Mouse (Mus musculus): ENCODE results near the gene Dmgdh. TPM values are rescaled to one million over a fixed set of nuclear protein-coding genes. Genes with fewer than 3 reads are reported as not detected.

The Dmgdh gene
- total and polyA plus RNA-seq, 3 experiments = not detected

- no peak overlapping the region for H3K27ac ChIP-seq (ENCODE audit: control insufficient read depth, low read depth, low read length)
- H3K4me3 ChIP-seq (ENCODE audit: control insufficient read depth in 1 of 2, insufficient read depth in 1 of 2, low read depth in 2 of 2, low read length in 2 of 2) = no peak overlapping the region
- no peaks in the 10 kb centered on the region for H3K79me2 ChIP-seq (ENCODE audit: control insufficient read depth, insufficient read depth, low read length, poor library complexity)
- no peaks in the 10 kb centered on the region for H3K4me1 ChIP-seq (ENCODE audit: control insufficient read depth in 1 of 2, insufficient read depth in 2 of 2, low read length in 2 of 2)
- TF ChIP-seq KAT2A (conservative IDR thresholded peaks at IDR 0.05; ENCODE audit: low read depth, low read length) (no peak), MAZ (IDR thresholded peaks at IDR 0.05; ENCODE audit: low read depth, low read length) (no peak), ETS1 (IDR thresholded peaks at IDR 0.05; ENCODE audit: low read depth, low read length) (no peak), MAFK (IDR thresholded peaks at IDR 0.05; ENCODE audit: borderline replicate concordance, low read depth, low read length) (no peak), MEF2A (IDR thresholded peaks at IDR 0.05; ENCODE audit: extremely low read depth, insufficient replicate concordance, low read depth, low read length, poor library complexity, severe bottlenecking) (no peak), JUND (IDR thresholded peaks at IDR 0.05; ENCODE audit: low read depth, low read length) (no peak), USF2 (IDR thresholded peaks at IDR 0.05; ENCODE audit: borderline replicate concordance in 1 of 2, insufficient read depth in 1 of 2, low read depth in 1 of 2, low read length in 2 of 2) (no peak)
- H3K27me3 ChIP-seq (ENCODE audit: control insufficient read depth in 1 of 2, insufficient read depth in 2 of 2, low read length in 2 of 2) = no peaks in the 10 kb centered on the region
- no peaks in the 10 kb centered on the region for H3K9me3 ChIP-seq (replicated peaks; ENCODE audit: insufficient read depth, low read length)
- H3K36me3 ChIP-seq (ENCODE audit: control insufficient read depth in 1 of 2, insufficient read depth in 2 of 2, low read length in 2 of 2) = no peaks in the 10 kb centered on the region
- DNase-seq (ENCODE audit: low read depth, low spot score) = peak; percentile 31
- no peak overlapping the region for H3K9ac ChIP-seq (ENCODE audit: control insufficient read depth, low read depth, low read length, poor library complexity, severe bottlenecking)
These were observed 9.1 kb downstream of the Dmgdh start for GRCm38 (mm10) chr13:93683336-93683735.

- Histone ChIP-seq H3K79me2 (ENCODE audit: control insufficient read depth, insufficient read depth, low read length, poor library complexity) (no peaks in the 10 kb centered on the region), H3K27me3 (ENCODE audit: control insufficient read depth in 1 of 2, insufficient read depth in 2 of 2, low read length in 2 of 2) (no peaks in the 10 kb centered on the region), H3K27ac (ENCODE audit: control insufficient read depth, low read depth, low read length) (no peak overlapping the region), H3K4me3 (ENCODE audit: control insufficient read depth in 1 of 2, insufficient read depth in 1 of 2, low read depth in 2 of 2, low read length in 2 of 2) (no peak overlapping the region), H3K36me3 (ENCODE audit: control insufficient read depth in 1 of 2, insufficient read depth in 2 of 2, low read length in 2 of 2) (no peaks in the 10 kb centered on the region), H3K9ac (ENCODE audit: control insufficient read depth, low read depth, low read length, poor library complexity, severe bottlenecking) (no peak overlapping the region), H3K9me3 (replicated peaks; ENCODE audit: insufficient read depth, low read length) (no peaks in the 10 kb centered on the region), H3K4me1 (ENCODE audit: control insufficient read depth in 1 of 2, insufficient read depth in 2 of 2, low read length in 2 of 2) (no peaks in the 10 kb centered on the region)
- TF ChIP-seq MEF2A (IDR thresholded peaks at IDR 0.05; ENCODE audit: extremely low read depth, insufficient replicate concordance, low read depth, low read length, poor library complexity, severe bottlenecking) (no peak), BHLHE40 (IDR thresholded peaks at IDR 0.05; ENCODE audit: borderline replicate concordance, low read depth, low read length) (no peak), NELFE (IDR thresholded peaks at IDR 0.05; ENCODE audit: low read depth, low read length) (no peak), HCFC1 (IDR thresholded peaks at IDR 0.05; ENCODE audit: low read depth, low read length) (no peak), CHD1 (IDR thresholded peaks at IDR 0.05; ENCODE audit: low read depth, low read length) (no peak), MYC (IDR thresholded peaks at IDR 0.05; ENCODE audit: low read depth, low read length) (no peak), MAZ (IDR thresholded peaks at IDR 0.05; ENCODE audit: low read depth, low read length) (no peak), ETS1 (IDR thresholded peaks at IDR 0.05; ENCODE audit: low read depth, low read length) (no peak), MYB (IDR thresholded peaks at IDR 0.05; ENCODE audit: low read depth, low read length) (no peak)
- DNase-seq (ENCODE audit: low read depth, low spot score) = no peak
These were observed 11.0 kb downstream of the Dmgdh start for GRCm38 (mm10) chr13:93685226-93685625.

- TF ChIP-seq TAL1 (IDR thresholded peaks at IDR 0.05; ENCODE audit: low read length) = no peak
- no peak for DNase-seq (ENCODE audit: low read depth, low spot score)
These were observed 13.1 kb downstream of the Dmgdh start for GRCm38 (mm10) chr13:93687321-93687720.

More at GRCm38 (mm10) chr13:93687321-93687720, 13.1 kb downstream of the Dmgdh start:
- Histone ChIP-seq H3K4me3 (ENCODE audit: control insufficient read depth in 1 of 2, insufficient read depth in 1 of 2, low read depth in 2 of 2, low read length in 2 of 2) (no peak overlapping the region), H3K79me2 (ENCODE audit: control insufficient read depth, insufficient read depth, low read length, poor library complexity) (no peaks in the 10 kb centered on the region), H3K27me3 (ENCODE audit: control insufficient read depth in 1 of 2, insufficient read depth in 2 of 2, low read length in 2 of 2) (no peaks in the 10 kb centered on the region), H3K36me3 (ENCODE audit: control insufficient read depth in 1 of 2, insufficient read depth in 2 of 2, low read length in 2 of 2) (no peaks in the 10 kb centered on the region), H3K27ac (ENCODE audit: control insufficient read depth, low read depth, low read length) (no peak overlapping the region), H3K9ac (ENCODE audit: control insufficient read depth, low read depth, low read length, poor library complexity, severe bottlenecking) (no peak overlapping the region), H3K9me3 (replicated peaks; ENCODE audit: insufficient read depth, low read length) (no peaks in the 10 kb centered on the region), H3K4me1 (ENCODE audit: control insufficient read depth in 1 of 2, insufficient read depth in 2 of 2, low read length in 2 of 2) (no peaks in the 10 kb centered on the region)

All from MEL (cell line).